Mouse (Mus musculus) hindbrain, embryonic 11.5 days (tissue): ENCODE measurements at regions not wholly inside any gene's neighbourhood (a gene's known extent, or its start where the extent isn't known, plus 50 kb on each side); places are given as distances from the start of the nearest gene placed in this dataset.

ENCODE experiments used
- ATAC-seq: fragments of 200-750 bp; cut with Nextera tagmentation; 2 replicates; pipeline ENCODE4 v1.8.0; 2017; ENCODE audit warnings: mild to moderate bottlenecking, moderate TSS enrichment, moderate library complexity; ENCODE audit not compliant: low FRiP score
- DNase-seq: peaks from one replicate; pipeline ENCODE4 v3.0.0-alpha.2; 2015; ENCODE audit warnings: low spot score
- H3K27ac ChIP-seq: fragments of 300-500 bp; sonication (generic); 2 replicates; pipeline ENCODE4 v1.5.1; 2014; ENCODE audit warnings: mild to moderate bottlenecking, low read depth, low read length
- H3K27me3 ChIP-seq: fragments of 300-500 bp; sonication (generic); 2 replicates; pipeline ENCODE4 v1.6.1; 2014; ENCODE audit warnings: mild to moderate bottlenecking, low read length, moderate library complexity, mixed read lengths; ENCODE audit not compliant: control insufficient read depth, insufficient read depth
- H3K36me3 ChIP-seq: fragments of 300-500 bp; sonication (generic); 2 replicates; pipeline ENCODE4 v1.6.1; 2014; ENCODE audit warnings: mild to moderate bottlenecking, low read length, moderate library complexity, mixed read lengths; ENCODE audit not compliant: control insufficient read depth, insufficient read depth
- H3K4me1 ChIP-seq: fragments of 300-500 bp; sonication (generic); replicated peaks from 2 replicates; pipeline ENCODE4 v1.6.1; 2014; ENCODE audit warnings: low read length, mixed read lengths; ENCODE audit not compliant: control insufficient read depth, insufficient read depth
- H3K4me2 ChIP-seq: fragments of 300-500 bp; sonication (generic); replicated peaks from 2 replicates; pipeline ENCODE4 v1.6.1; 2014; ENCODE audit warnings: mild to moderate bottlenecking, low read depth, low read length
- H3K4me3 ChIP-seq: fragments of 300-500 bp; sonication (generic); 2 replicates; pipeline ENCODE4 v1.5.1; 2014; ENCODE audit warnings: low read depth, low read length
- H3K9ac ChIP-seq: fragments of 300-500 bp; sonication (generic); 2 replicates; pipeline ENCODE4 v1.6.1; 2014; ENCODE audit warnings: low read depth, low read length
- H3K9me3 ChIP-seq: fragments of 300-500 bp; sonication (generic); 2 replicates; pipeline ENCODE4 v1.6.1; 2016; ENCODE audit warnings: low read length; ENCODE audit not compliant: control insufficient read depth
- WGBS: fragments of 180-500 bp; shearing (Covaris S2); extraction: QIAGEN DNeasy Blood & Tissue Kit; methylation state at CpG from one replicate; pipeline ENCODE4 v1.1.7; 2014; 5-methylcytosine and 5-hydroxymethylcytosine counted together

DNA sequence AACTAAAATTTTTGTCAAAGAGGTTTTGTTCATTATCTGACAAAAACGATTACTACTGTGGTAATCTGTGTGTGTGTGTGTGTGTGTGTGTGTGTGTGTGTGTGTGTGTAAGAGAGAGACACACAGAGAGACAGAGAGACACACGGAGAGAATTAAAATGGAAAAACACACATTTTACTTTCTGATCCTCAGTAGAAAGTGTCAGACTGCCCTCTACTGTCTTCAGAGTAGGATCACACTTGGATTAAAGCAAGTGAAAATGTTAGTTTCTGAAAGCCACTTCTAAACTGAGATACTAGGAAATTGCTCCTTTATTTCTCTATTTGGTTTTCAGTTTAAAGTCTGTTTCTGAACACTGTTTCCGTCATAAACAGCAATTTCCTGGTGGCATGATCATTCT lies 57.3 kb upstream of the Cylc1 start:
- H3K4me2 ChIP-seq: no peak overlapping the region
- no peak for ATAC-seq
- no peaks in the 10 kb centered on the region for H3K4me1 ChIP-seq
- no peaks in the 10 kb centered on the region for H3K9me3 ChIP-seq
- no peaks in the 10 kb centered on the region for H3K27me3 ChIP-seq
- H3K36me3 ChIP-seq: no peaks in the 10 kb centered on the region
- no peak overlapping the region for H3K4me3 ChIP-seq
- no peak overlapping the region for H3K9ac ChIP-seq
- DNase-seq: peak; percentile 7
- no peak overlapping the region for H3K27ac ChIP-seq
- 38% methylated on average over 3 of the region's 3 CpGs for WGBS
